Mouse (Mus musculus) cerebellum, adult (tissue): ENCODE measurements around the gene Ilvbl.
"Not testable (repeated sequence)": the region's sequence is repeated elsewhere in the genome, so short reads cannot be mapped to it uniquely, and the experiment has no call there.

ENCODE experiments used
- ATAC-seq: cut with Nextera tagmentation; 2 replicates; pipeline ENCODE4 v1.9.2; 2017; ENCODE audit warnings: mild to moderate bottlenecking, moderate library complexity, mixed read lengths; ENCODE audit not compliant: insufficient number of reproducible peaks, low FRiP score, low TSS enrichment

The Ilvbl gene

GRCm38 (mm10) chr10:78589901-78590300 is 15.8 kb downstream of the Ilvbl start:
- no peak for ATAC-seq

- ATAC-seq, result no peak
Observed at GRCm38 (mm10) chr10:78590744-78591143, 16.6 kb downstream of the Ilvbl start.

GRCm38 (mm10) chr10:78591406-78592328 is 17.5 kb downstream of the Ilvbl start, which contains the start of gene Syde1:
Gene Syde1, minus strand, starts transcription at chr10:78591964.
- ATAC-seq, result no peak

- ATAC-seq, result no peak
Observed at GRCm38 (mm10) chr10:78592856-78593379, 18.8 kb downstream of the Ilvbl start.

GRCm38 (mm10) chr10:78593736-78594135 is 19.6 kb downstream of the Ilvbl start:
- ATAC-seq, result no peak

GRCm38 (mm10) chr10:78594157-78594556 is 20.0 kb downstream of the Ilvbl start:
- no peak for ATAC-seq

GRCm38 (mm10) chr10:78594566-78594965 is 20.4 kb downstream of the Ilvbl start:
- ATAC-seq, result no peak

- no peak for ATAC-seq
Observed at GRCm38 (mm10) chr10:78599865-78600264, 25.7 kb downstream of the Ilvbl start.

GRCm38 (mm10) chr10:78605080-78605479 is 30.9 kb downstream of the Ilvbl start:
- no peak for ATAC-seq

- ATAC-seq, result no peak
Observed at GRCm38 (mm10) chr10:78607602-78608001, 33.5 kb downstream of the Ilvbl start.

GRCm38 (mm10) chr10:78617974-78618373 is 43.8 kb downstream of the Ilvbl start, which contains the start of gene Olfr1357:
Gene Olfr1357, minus strand, starts transcription at chr10:78618074.
- ATAC-seq, result no peak

GRCm38 (mm10) chr10:78623143-78623542 is 49.0 kb downstream of the Ilvbl start:
- not testable (repeated sequence) for ATAC-seq

GRCm38 (mm10) chr10:78630194-78630593 is 56.0 kb downstream of the Ilvbl start:
- ATAC-seq, result peak; percentile 74; the same call in 1 of the 2 replicates

- no peak for ATAC-seq
Observed at GRCm38 (mm10) chr10:78632311-78632710, 58.2 kb downstream of the Ilvbl start.
